Mouse (Mus musculus): ENCODE measurements around the gene Insl6.

DNA sequence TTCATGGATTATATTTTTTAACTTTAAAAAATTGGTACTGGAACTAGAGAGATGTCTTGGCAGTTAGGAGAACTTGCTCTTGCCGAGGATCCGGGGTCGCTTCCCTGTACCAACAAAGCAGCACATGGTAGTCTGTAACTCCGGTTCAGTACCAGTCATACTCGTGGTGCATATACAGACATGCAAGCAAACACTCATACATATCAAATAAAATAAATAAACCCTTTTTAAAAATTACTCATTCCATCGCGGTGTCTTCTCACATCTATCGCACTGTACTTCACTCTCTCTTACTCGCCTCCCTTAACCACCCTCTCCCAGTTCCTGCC is 660 bp upstream of the Insl6 start:
- TF ChIP-seq POLR2A (IDR thresholded peaks at IDR 0.05; ENCODE audit: borderline replicate concordance, low read depth, low read length) (no peak), CTCF (IDR thresholded peaks at IDR 0.05; ENCODE audit: low read depth, low read length) (no peak)

All from bone marrow macrophage, adult 2 months (primary cell).